Mouse (Mus musculus) hematopoietic multipotent progenitor cell, adult 10-12 weeks (in vitro differentiated cells): ENCODE measurements around the gene Vmn1r119. TPM values are rescaled to one million over a fixed set of nuclear protein-coding genes. Genes with fewer than 3 reads are reported as not detected.

Experiments
- polyA plus RNA-seq: library from polyadenylated mRNA; stranded (reverse); fragments of >175 nt; gene quantifications from 2 replicates; pipeline ENCODE4 v1.2.3, GENCODE M21; 2012; ENCODE audit warnings: low replicate concordance

The Vmn1r119 gene
- not detected in 2 replicates for polyA plus RNA-seq

GRCm38 (mm10) chr7:21012355-21012754 is at the start of gene Vmn1r119:
TSS of gene Vmn1r119 (minus strand) at chr7:21012455.

DNA sequence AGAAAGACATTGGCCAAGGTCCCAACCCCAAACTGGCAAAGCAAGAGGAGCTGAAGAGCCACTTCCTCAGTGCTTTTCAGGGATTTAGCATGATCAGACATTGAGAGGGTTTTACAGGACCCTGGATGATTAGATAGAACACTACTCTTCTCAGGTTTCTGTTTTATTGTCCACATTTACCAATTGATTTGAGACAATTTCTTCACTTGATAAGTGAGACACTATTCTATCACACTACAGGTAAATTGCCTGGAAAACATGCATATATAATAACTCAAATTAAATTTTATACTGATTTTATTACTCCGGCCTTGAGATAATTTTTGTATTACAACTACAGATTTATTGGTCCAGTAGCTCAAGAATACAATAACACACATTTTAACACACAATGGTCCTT is 41.4 kb upstream of the Vmn1r119 start, which contains the start of gene Vmn1r120:
Vmn1r120 (minus strand) TSS at position 101 of the 400 bp plus-strand sequence.

Other genes with a start within 250 kb of the Vmn1r119 start
- not detected in 2 replicates for gene Vmn1r112, start 241.3 kb downstream of the Vmn1r119 start, polyA plus RNA-seq
- not detected in 2 replicates for gene Vmn1r113, start 225.2 kb downstream of the Vmn1r119 start, polyA plus RNA-seq
- gene Vmn1r114, start 200.3 kb downstream of the Vmn1r119 start, polyA plus RNA-seq = not detected in 2 replicates
- gene Vmn1r115, start 167.5 kb downstream of the Vmn1r119 start, polyA plus RNA-seq = not detected in 2 replicates
- not detected in 2 replicates for gene Vmn1r116, start 140.2 kb downstream of the Vmn1r119 start, polyA plus RNA-seq
- gene Vmn1r117, start 128.3 kb downstream of the Vmn1r119 start, polyA plus RNA-seq = not detected in 2 replicates
- not detected in 2 replicates for gene Vmn1r118, start 100.1 kb downstream of the Vmn1r119 start, polyA plus RNA-seq
- gene Vmn1r120, start 41.3 kb upstream of the Vmn1r119 start, polyA plus RNA-seq = not detected in 2 replicates
- gene Vmn1r121, start 86.1 kb upstream of the Vmn1r119 start, polyA plus RNA-seq = not detected in 2 replicates
- gene Vmn1r122, start 121.7 kb upstream of the Vmn1r119 start, polyA plus RNA-seq = not detected in 2 replicates
- not detected in 2 replicates for gene Vmn1r123, start 149.7 kb upstream of the Vmn1r119 start, polyA plus RNA-seq
- not detected in 2 replicates for gene Gm5157, start 178.0 kb upstream of the Vmn1r119 start, polyA plus RNA-seq
- not detected in 2 replicates for gene Vmn1r124, start 248.2 kb upstream of the Vmn1r119 start, polyA plus RNA-seq